Mouse (Mus musculus): ENCODE measurements around the gene Colec11. TPM values are rescaled to one million over a fixed set of nuclear protein-coding genes. Genes with fewer than 3 reads are reported as not detected.

The Colec11 gene
- polyA plus RNA-seq, 1 experiment from 2014 or later, result 0.57 TPM

DNA sequence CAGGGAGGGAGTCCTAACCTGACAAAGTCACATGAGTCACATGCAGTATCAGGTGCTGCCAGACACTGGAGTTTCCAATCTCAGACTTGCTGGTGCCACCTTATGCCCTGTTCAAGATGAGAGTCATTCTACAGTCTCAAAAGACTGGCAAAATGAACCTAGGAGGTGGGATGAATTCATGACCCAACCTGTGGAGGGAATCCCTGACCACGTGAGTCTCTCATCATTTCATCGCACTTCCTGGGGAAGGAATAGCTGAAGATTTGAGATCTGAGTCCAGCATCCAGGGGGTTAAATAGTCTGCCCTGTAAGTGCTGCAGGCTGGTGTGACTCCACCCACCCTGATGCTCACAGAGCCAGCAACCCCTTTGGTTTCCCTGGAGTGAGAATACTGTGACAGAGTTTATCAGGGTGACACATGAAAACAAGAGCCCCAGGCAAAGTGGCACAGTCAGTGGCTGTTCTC lies 24.6 kb downstream of the Colec11 start:
- TF ChIP-seq CTCF (IDR thresholded peaks at IDR 0.05; ENCODE audit: low read depth) (no peak), EP300 (optimal IDR thresholded peaks at IDR 0.05) (no peak)
- no peak overlapping the region for H3K9ac ChIP-seq (ENCODE audit: low read length)
- 49% methylated on average over 2 of the region's 2 CpGs for WGBS
- ATAC-seq (ENCODE audit: low FRiP score, low TSS enrichment) (no peak), DNase-seq (ENCODE audit: low spot score) (no peak)
- H3K4me3 ChIP-seq (ENCODE audit: low read depth, low read length), result no peak overlapping the region
- H3K4me1 ChIP-seq (replicated peaks; ENCODE audit: control insufficient read depth, insufficient read depth), result no peaks in the 10 kb centered on the region
- no peak overlapping the region for H3K4me2 ChIP-seq (replicated peaks; ENCODE audit: low read depth)
- H3K9me3 ChIP-seq (ENCODE audit: control insufficient read depth, low read length), result no peaks in the 10 kb centered on the region
- no peaks in the 10 kb centered on the region for H3K36me3 ChIP-seq (ENCODE audit: control insufficient read depth, insufficient read depth, low read length)
- H3K27ac ChIP-seq (replicated peaks), result no peak overlapping the region
- H3K27me3 ChIP-seq (ENCODE audit: control insufficient read depth, insufficient read depth, low read length), result no peaks in the 10 kb centered on the region

DNA sequence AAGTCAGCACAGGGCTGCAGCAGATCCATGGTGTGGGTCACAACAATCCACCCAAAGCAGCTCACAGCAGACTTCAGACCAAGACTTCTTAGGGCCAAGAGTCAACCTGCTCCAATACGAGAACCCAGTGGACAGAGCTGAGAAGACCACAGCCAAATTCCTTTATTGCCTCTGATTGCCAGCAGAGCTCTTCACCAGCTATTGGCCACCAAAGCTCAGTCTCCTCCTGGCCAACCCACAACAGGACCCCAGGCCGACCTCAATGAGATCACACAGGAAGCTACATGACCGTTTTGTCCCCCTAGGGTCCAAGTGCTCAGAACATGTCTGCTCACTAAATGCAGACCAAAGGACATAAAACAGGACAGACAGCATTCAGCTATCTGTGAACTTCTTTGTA lies 25.1 kb downstream of the Colec11 start:
- no peak for ATAC-seq (ENCODE audit: low FRiP score, low TSS enrichment)
- no peak for DNase-seq (ENCODE audit: low spot score)
- 69% methylated on average over 3 of the region's 3 CpGs for WGBS

DNA sequence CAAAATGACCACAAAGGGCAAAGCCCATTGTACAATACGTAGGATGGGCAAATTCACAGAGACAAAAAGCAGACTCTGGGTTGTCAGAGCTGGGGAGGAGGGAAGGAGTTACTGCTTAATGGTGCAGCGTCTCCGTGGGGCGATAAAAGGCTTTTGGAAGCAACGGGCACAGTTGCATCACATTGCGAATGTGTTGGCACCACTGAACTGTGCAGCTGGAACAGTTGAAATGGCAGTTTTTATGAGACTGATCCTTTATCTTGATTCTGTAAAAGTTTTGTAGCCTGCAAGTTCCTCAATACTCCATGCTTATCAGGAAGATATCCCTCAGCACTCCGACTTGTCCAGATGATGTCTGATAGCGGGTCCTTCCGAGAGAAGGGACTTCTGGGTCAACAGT lies 25.5 kb downstream of the Colec11 start:
- no peaks in the 10 kb centered on the region for H3K4me1 ChIP-seq (replicated peaks; ENCODE audit: control insufficient read depth, insufficient read depth)
- WGBS, result 82% methylated on average over 9 of the region's 9 CpGs

More for the DNA sequence above, 25.1 kb downstream of the Colec11 start:
- Histone ChIP-seq H3K36me3 (ENCODE audit: control insufficient read depth, insufficient read depth, low read length) (no peaks in the 10 kb centered on the region), H3K4me1 (replicated peaks; ENCODE audit: control insufficient read depth, insufficient read depth) (no peaks in the 10 kb centered on the region), H3K27me3 (ENCODE audit: control insufficient read depth, insufficient read depth, low read length) (no peaks in the 10 kb centered on the region), H3K27ac (replicated peaks) (no peak overlapping the region), H3K9ac (ENCODE audit: low read length) (no peak overlapping the region), H3K4me2 (replicated peaks; ENCODE audit: low read depth) (no peak overlapping the region), H3K4me3 (ENCODE audit: low read depth, low read length) (no peak overlapping the region), H3K9me3 (ENCODE audit: control insufficient read depth, low read length) (no peaks in the 10 kb centered on the region)
- TF ChIP-seq CTCF (IDR thresholded peaks at IDR 0.05; ENCODE audit: low read depth) (no peak), EP300 (optimal IDR thresholded peaks at IDR 0.05) (no peak)

DNA sequence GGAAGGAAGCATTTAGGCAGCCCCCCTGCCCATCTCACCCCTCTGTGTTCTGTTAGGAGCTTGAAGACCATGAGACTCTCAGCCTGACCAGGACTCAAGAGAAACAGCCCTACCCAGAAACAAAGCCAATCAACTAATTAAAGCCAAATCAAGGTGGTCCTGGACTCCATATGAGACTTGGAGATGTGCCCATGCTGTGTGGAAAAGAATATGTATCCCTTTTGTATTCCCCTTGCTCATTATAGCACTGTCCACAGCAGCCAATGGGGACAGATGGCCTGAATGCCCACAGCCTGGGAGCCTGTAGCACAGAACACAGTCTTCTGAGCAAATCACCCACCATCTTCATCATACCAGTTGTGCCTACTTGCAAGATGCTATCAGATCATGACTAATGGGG lies 26.3 kb downstream of the Colec11 start:
- ATAC-seq (ENCODE audit: low FRiP score, low TSS enrichment) (no peak), DNase-seq (ENCODE audit: low spot score) (no peak)
- H3K9me3 ChIP-seq (ENCODE audit: control insufficient read depth, low read length), result no peaks in the 10 kb centered on the region
- no peaks in the 10 kb centered on the region for H3K36me3 ChIP-seq (ENCODE audit: control insufficient read depth, insufficient read depth, low read length)
- TF ChIP-seq CTCF (IDR thresholded peaks at IDR 0.05; ENCODE audit: low read depth) (no peak), EP300 (optimal IDR thresholded peaks at IDR 0.05) (no peak)
- no peak overlapping the region for H3K9ac ChIP-seq (ENCODE audit: low read length)
- H3K4me2 ChIP-seq (replicated peaks; ENCODE audit: low read depth), result no peak overlapping the region
- H3K4me1 ChIP-seq (replicated peaks; ENCODE audit: control insufficient read depth, insufficient read depth), result no peaks in the 10 kb centered on the region
- H3K4me3 ChIP-seq (ENCODE audit: low read depth, low read length), result no peak overlapping the region
- no peak overlapping the region for H3K27ac ChIP-seq (replicated peaks)
- no peaks in the 10 kb centered on the region for H3K27me3 ChIP-seq (ENCODE audit: control insufficient read depth, insufficient read depth, low read length)

More for the DNA sequence above, 25.5 kb downstream of the Colec11 start:
- Histone ChIP-seq H3K4me2 (replicated peaks; ENCODE audit: low read depth) (no peak overlapping the region), H3K9ac (ENCODE audit: low read length) (no peak overlapping the region), H3K4me3 (ENCODE audit: low read depth, low read length) (no peak overlapping the region), H3K9me3 (ENCODE audit: control insufficient read depth, low read length) (no peaks in the 10 kb centered on the region), H3K27me3 (ENCODE audit: control insufficient read depth, insufficient read depth, low read length) (no peaks in the 10 kb centered on the region), H3K36me3 (ENCODE audit: control insufficient read depth, insufficient read depth, low read length) (no peaks in the 10 kb centered on the region), H3K27ac (replicated peaks) (no peak overlapping the region)
- no peak for TF ChIP-seq EP300 (optimal IDR thresholded peaks at IDR 0.05)
- no peak for TF ChIP-seq CTCF (IDR thresholded peaks at IDR 0.05; ENCODE audit: low read depth)
- no peak for ATAC-seq (ENCODE audit: low FRiP score, low TSS enrichment)
- no peak for DNase-seq (ENCODE audit: low spot score)

DNA sequence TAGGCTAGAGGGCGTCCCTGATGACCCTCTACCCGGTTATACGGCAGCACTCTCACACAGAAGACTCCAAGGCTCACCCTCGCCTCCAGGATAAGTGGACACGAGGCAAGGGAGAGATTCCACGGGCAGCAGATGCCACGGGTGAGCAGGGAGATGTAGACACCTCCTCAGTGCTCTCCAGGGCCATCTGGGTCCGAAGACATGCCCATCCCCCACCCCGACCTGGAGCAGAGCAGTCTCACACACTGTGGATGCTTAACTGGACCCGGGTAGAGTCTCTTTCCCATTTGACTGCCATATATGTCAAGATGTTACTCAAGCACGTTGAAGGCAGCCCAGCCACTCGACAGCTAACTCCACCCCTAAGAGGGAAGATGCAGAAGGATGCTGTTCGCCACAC lies 32.7 kb downstream of the Colec11 start:
- Histone ChIP-seq H3K4me1 (replicated peaks; ENCODE audit: control insufficient read depth, insufficient read depth) (no peaks in the 10 kb centered on the region), H3K9me3 (ENCODE audit: control insufficient read depth, low read length) (no peaks in the 10 kb centered on the region), H3K36me3 (ENCODE audit: control insufficient read depth, insufficient read depth, low read length) (no peaks in the 10 kb centered on the region), H3K9ac (ENCODE audit: low read length) (no peak overlapping the region), H3K27ac (replicated peaks) (no peak overlapping the region), H3K4me2 (replicated peaks; ENCODE audit: low read depth) (no peak overlapping the region), H3K4me3 (ENCODE audit: low read depth, low read length) (no peak overlapping the region), H3K27me3 (ENCODE audit: control insufficient read depth, insufficient read depth, low read length) (no peaks in the 10 kb centered on the region)
- 51% methylated on average over 13 of the region's 13 CpGs for WGBS
- TF ChIP-seq CTCF (IDR thresholded peaks at IDR 0.05; ENCODE audit: low read depth) (no peak), EP300 (optimal IDR thresholded peaks at IDR 0.05) (no peak)
- no peak for DNase-seq (ENCODE audit: low spot score)
- no peak for ATAC-seq (ENCODE audit: low FRiP score, low TSS enrichment)

DNA sequence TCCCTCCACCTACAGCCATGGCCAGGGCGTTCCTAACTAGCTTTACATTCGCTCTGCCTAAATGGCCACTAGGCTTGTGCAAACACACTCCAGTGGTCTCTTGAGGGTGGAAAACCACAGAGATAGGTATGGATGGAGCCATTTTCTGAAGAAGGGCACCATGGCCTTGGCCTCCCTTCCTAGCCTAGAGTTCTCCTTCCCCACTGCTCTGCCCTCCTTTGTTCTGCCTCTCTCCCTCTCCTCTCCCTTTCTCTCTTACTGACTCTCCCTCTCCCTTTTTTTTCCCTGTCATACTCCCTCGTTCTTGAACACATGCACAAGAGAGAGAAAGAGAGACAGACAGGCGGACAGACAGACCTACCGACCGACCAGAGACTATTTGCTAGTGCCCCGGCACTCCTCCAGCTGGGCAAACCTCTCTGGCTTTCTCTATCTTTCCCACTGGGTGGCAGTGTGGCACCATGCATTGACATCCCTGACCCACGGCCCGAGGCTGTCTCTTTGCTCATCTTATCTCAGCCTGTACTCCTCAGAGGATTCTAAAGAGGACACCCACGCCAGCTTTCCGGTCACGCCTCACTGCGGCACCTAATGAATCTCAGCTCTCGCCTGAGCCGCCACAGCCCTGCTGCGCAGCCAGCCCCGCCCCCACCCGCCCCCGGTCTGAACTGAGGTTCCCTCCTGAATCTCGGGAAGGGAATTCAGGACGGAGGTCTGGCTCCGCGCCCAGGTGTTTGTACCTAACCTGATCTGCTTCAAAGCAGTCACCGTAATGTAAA lies 33.9 kb downstream of the Colec11 start:
- peak overlapping the region; percentile 65 for H3K4me2 ChIP-seq (replicated peaks; ENCODE audit: low read depth)
- H3K4me1 ChIP-seq (replicated peaks; ENCODE audit: control insufficient read depth, insufficient read depth), result no peaks in the 10 kb centered on the region
- ATAC-seq (ENCODE audit: low FRiP score, low TSS enrichment) (peak; percentile 84), DNase-seq (ENCODE audit: low spot score) (peak; percentile 75)
- peak overlapping the region; percentile 40 for H3K4me3 ChIP-seq (ENCODE audit: low read depth, low read length)
- H3K9me3 ChIP-seq (ENCODE audit: control insufficient read depth, low read length), result no peaks in the 10 kb centered on the region
- TF ChIP-seq EP300 (optimal IDR thresholded peaks at IDR 0.05) (no peak), CTCF (IDR thresholded peaks at IDR 0.05; ENCODE audit: low read depth) (peak; percentile 90)
- no peak overlapping the region for H3K27ac ChIP-seq (replicated peaks)
- H3K9ac ChIP-seq (ENCODE audit: low read length), result peak overlapping the region; percentile 14
- 7% methylated on average over 24 of the region's 24 CpGs for WGBS
- no peaks in the 10 kb centered on the region for H3K27me3 ChIP-seq (ENCODE audit: control insufficient read depth, insufficient read depth, low read length)
- H3K36me3 ChIP-seq (ENCODE audit: control insufficient read depth, insufficient read depth, low read length), result no peaks in the 10 kb centered on the region
